Mouse (Mus musculus): Measurements from ENCODE around the gene Kansl1. TPM values are rescaled to one million over a fixed set of nuclear protein-coding genes. Genes with fewer than 3 reads are reported as not detected.

Gene Kansl1
- total and polyA plus RNA-seq, 3 experiments: 17.3 to 48.4 (median 24.7) TPM

DNA sequence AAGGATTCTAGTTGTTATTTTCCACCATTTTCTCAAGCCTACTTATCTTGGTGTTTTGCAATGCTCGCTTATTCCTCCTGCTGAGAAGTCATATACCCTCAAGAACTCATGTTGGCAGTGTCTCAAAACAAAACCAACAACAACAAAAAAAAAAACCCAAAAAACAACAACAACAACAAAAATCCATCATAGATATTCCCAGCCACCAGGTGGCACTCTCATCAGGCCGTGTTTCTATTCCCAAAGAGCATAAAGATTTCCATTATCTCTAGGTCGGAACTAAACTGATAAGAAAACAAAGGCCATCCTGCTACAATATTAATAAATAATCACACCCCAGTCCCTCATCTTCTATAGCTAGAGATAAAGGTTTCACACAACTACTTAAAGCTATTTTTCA is 121.7 kb downstream of the Kansl1 start:
- no peak overlapping the region for H3K4me3 ChIP-seq (replicated peaks in 1 of 3; ENCODE audit: low read depth in 2 of 3, low read length in 2 of 3, poor library complexity in 1 of 3)
- DNase-seq (ENCODE audit: extremely low read depth): no peak

GRCm38 (mm10) chr11:104334946-104335345 is 133.7 kb downstream of the Kansl1 start:
- TF ChIP-seq ZC3H11A (IDR thresholded peaks at IDR 0.05; ENCODE audit: low read depth, low read length) (no peak), ZNF384 (IDR thresholded peaks at IDR 0.05; ENCODE audit: low read depth, low read length) (no peak), HCFC1 (IDR thresholded peaks at IDR 0.05; ENCODE audit: low read depth, low read length) (no peak)
- H3K4me1 ChIP-seq (ENCODE audit: control insufficient read depth in 1 of 2, insufficient read depth in 2 of 2): no peaks in the 10 kb centered on the region
- peaks cover 62 to 80% of the 10 kb centered on the region in 2 experiments for H3K36me3 ChIP-seq (replicated peaks in 1 of 2; ENCODE audit: control insufficient read depth in 1 of 2, insufficient read depth in 1 of 2, low read length in 1 of 2)
- H3K27me3 ChIP-seq (replicated peaks): no peaks in the 10 kb centered on the region
- in situ Hi-C loops (cut with MboI; ENCODE audit: low pct_ligation_motif_present, low pct_unique_long_range_greater_than_20kb, low sequenced_read_pairs): loop anchor here (5.0 kb wide), 1 partner anchor 122 kb away; no protein-coding TSS in a partner anchor
- DNase-seq (ENCODE audit: extremely low read depth): no peak
- H3K4me3 ChIP-seq (replicated peaks in 1 of 3; ENCODE audit: low read depth in 2 of 3, low read length in 2 of 3, poor library complexity in 1 of 3): no peak overlapping the region
- no peak overlapping the region for H3K4me2 ChIP-seq (ENCODE audit: insufficient read depth, low read depth, poor library complexity, severe bottlenecking)
- dilution Hi-C loops (cut with MboI; ENCODE audit: extremely low pct_ligation_motif_present, extremely low pct_unique_long_range_greater_than_20kb, low sequenced_read_pairs): no loop called here
- no peaks in the 10 kb centered on the region for H3K9me3 ChIP-seq (replicated peaks; ENCODE audit: low read length)
- H3K79me2 ChIP-seq (replicated peaks; ENCODE audit: control insufficient read depth, extremely low read depth, insufficient read depth, poor library complexity, severe bottlenecking): no peaks in the 10 kb centered on the region
- H3K9ac ChIP-seq (ENCODE audit: insufficient read depth, low read depth): no peak overlapping the region
- no peak overlapping the region for H3K27ac ChIP-seq (ENCODE audit: insufficient read depth, low read depth)

More for the DNA sequence above, 121.7 kb downstream of the Kansl1 start:
- H3K36me3 ChIP-seq (replicated peaks in 1 of 2; ENCODE audit: control insufficient read depth in 1 of 2, insufficient read depth in 1 of 2, low read length in 1 of 2): peaks cover 63 to 90% of the 10 kb centered on the region in 2 experiments
- H3K9ac ChIP-seq (ENCODE audit: insufficient read depth, low read depth): no peak overlapping the region
- in situ Hi-C loops (cut with MboI; ENCODE audit: low pct_ligation_motif_present, low pct_unique_long_range_greater_than_20kb, low sequenced_read_pairs) (no loop called here), dilution Hi-C loops (cut with MboI; ENCODE audit: extremely low pct_ligation_motif_present, extremely low pct_unique_long_range_greater_than_20kb, low sequenced_read_pairs) (no loop called here)
- no peaks in the 10 kb centered on the region for H3K9me3 ChIP-seq (replicated peaks; ENCODE audit: low read length)
- no peak overlapping the region for H3K4me2 ChIP-seq (ENCODE audit: insufficient read depth, low read depth, poor library complexity, severe bottlenecking)
- H3K4me1 ChIP-seq (ENCODE audit: control insufficient read depth in 1 of 2, insufficient read depth in 2 of 2): peaks cover 0 to 11% of the 10 kb centered on the region in 2 experiments; a peak in 1 of 4 replicates
- no peak overlapping the region for H3K27ac ChIP-seq (ENCODE audit: insufficient read depth, low read depth)
- H3K27me3 ChIP-seq (replicated peaks): no peaks in the 10 kb centered on the region
- peaks cover 13% of the 10 kb centered on the region for H3K79me2 ChIP-seq (replicated peaks; ENCODE audit: control insufficient read depth, extremely low read depth, insufficient read depth, poor library complexity, severe bottlenecking)
- TF ChIP-seq MEF2A (IDR thresholded peaks at IDR 0.05; ENCODE audit: borderline replicate concordance, low read depth, low read length): no peak
- TF ChIP-seq RAD21 (IDR thresholded peaks at IDR 0.05; ENCODE audit: low read depth, low read length): peak; percentile 32
- peak; percentile 57 for TF ChIP-seq SMC3 (IDR thresholded peaks at IDR 0.05; ENCODE audit: low read depth, low read length)
- peak; percentile 78 for TF ChIP-seq ZNF384 (IDR thresholded peaks at IDR 0.05; ENCODE audit: low read depth, low read length)
- TF ChIP-seq CTCF (conservative IDR thresholded peaks at IDR 0.05 in 1 of 2, IDR thresholded peaks at IDR 0.05 in 1 of 2; ENCODE audit: low read depth in 2 of 2, low read length in 2 of 2): peak in 1 of 2 experiments; percentile 69; a peak in 3 of 4 replicates
- TF ChIP-seq E2F4 (IDR thresholded peaks at IDR 0.05; ENCODE audit: insufficient replicate concordance, low read depth, low read length): no peak
- TF ChIP-seq CHD2 (IDR thresholded peaks at IDR 0.05; ENCODE audit: low read length): no peak

- H3K4me1 ChIP-seq (ENCODE audit: control insufficient read depth in 1 of 2, insufficient read depth in 2 of 2): no peaks in the 10 kb centered on the region
- peaks cover 57 to 73% of the 10 kb centered on the region in 2 experiments for H3K36me3 ChIP-seq (replicated peaks in 1 of 2; ENCODE audit: control insufficient read depth in 1 of 2, insufficient read depth in 1 of 2, low read length in 1 of 2)
- no peak overlapping the region for H3K4me2 ChIP-seq (ENCODE audit: insufficient read depth, low read depth, poor library complexity, severe bottlenecking)
- DNase-seq (ENCODE audit: extremely low read depth): no peak
- no peaks in the 10 kb centered on the region for H3K9me3 ChIP-seq (replicated peaks; ENCODE audit: low read length)
- TF ChIP-seq RAD21 (IDR thresholded peaks at IDR 0.05; ENCODE audit: low read depth, low read length) (no peak), CHD1 (IDR thresholded peaks at IDR 0.05; ENCODE audit: low read depth, low read length) (no peak), E2F4 (IDR thresholded peaks at IDR 0.05; ENCODE audit: insufficient replicate concordance, low read depth, low read length) (no peak), EP300 (IDR thresholded peaks at IDR 0.05; ENCODE audit: low read length) (no peak), KAT2A (IDR thresholded peaks at IDR 0.05; ENCODE audit: insufficient replicate concordance, low read length) (no peak), NRF1 (IDR thresholded peaks at IDR 0.05; ENCODE audit: low read depth, low read length) (no peak), PAX5 (IDR thresholded peaks at IDR 0.05; ENCODE audit: low read length) (no peak), UBTF (IDR thresholded peaks at IDR 0.05; ENCODE audit: low read depth, low read length) (no peak), MAZ (IDR thresholded peaks at IDR 0.05; ENCODE audit: low read depth, low read length) (no peak), ZKSCAN1 (IDR thresholded peaks at IDR 0.05; ENCODE audit: borderline replicate concordance, low read depth, low read length) (no peak), POLR2AphosphoS2 (IDR thresholded peaks at IDR 0.05; ENCODE audit: low read depth, low read length) (no peak), POLR2A (IDR thresholded peaks at IDR 0.05; ENCODE audit: low read depth, low read length) (no peak), GABPA (IDR thresholded peaks at IDR 0.05; ENCODE audit: insufficient replicate concordance, low read depth, low read length) (no peak), HCFC1 (IDR thresholded peaks at IDR 0.05; ENCODE audit: low read depth, low read length) (no peak), ELF1 (IDR thresholded peaks at IDR 0.05; ENCODE audit: low read depth, low read length) (no peak)
- H3K79me2 ChIP-seq (replicated peaks; ENCODE audit: control insufficient read depth, extremely low read depth, insufficient read depth, poor library complexity, severe bottlenecking): no peaks in the 10 kb centered on the region
- no peaks in the 10 kb centered on the region for H3K27me3 ChIP-seq (replicated peaks)
- no peak overlapping the region for H3K27ac ChIP-seq (ENCODE audit: insufficient read depth, low read depth)
- no peak overlapping the region for H3K9ac ChIP-seq (ENCODE audit: insufficient read depth, low read depth)
- dilution Hi-C loops (cut with MboI; ENCODE audit: extremely low pct_ligation_motif_present, extremely low pct_unique_long_range_greater_than_20kb, low sequenced_read_pairs) (no loop called here), in situ Hi-C loops (cut with MboI; ENCODE audit: low pct_ligation_motif_present, low pct_unique_long_range_greater_than_20kb, low sequenced_read_pairs) (loop anchor here (5.0 kb wide), 1 partner anchor 123 kb away; no protein-coding TSS in a partner anchor)
- no peak overlapping the region for H3K4me3 ChIP-seq (replicated peaks in 1 of 3; ENCODE audit: low read depth in 2 of 3, low read length in 2 of 3, poor library complexity in 1 of 3)
Observed at GRCm38 (mm10) chr11:104334115-104334514, 134.5 kb downstream of the Kansl1 start.

All from CH12.LX (cell line).